ENCODE assay signal across 8 mouse cellular contexts in genomic region chr1:181230731-181231148, GRCm38 (mm10). TPM values are rescaled to one million over a fixed set of nuclear protein-coding genes. Genes with fewer than 3 reads are reported as not detected.
DNase-seq lines count a peak whose midpoint lies in the region; ATAC-seq and TF ChIP-seq lines count a peak whose summit lies in the region.

No protein-coding gene starts in this region.

- no peak overlapping the region for H3K27ac ChIP-seq in ES-Bruce4 (ENCODE audit: insufficient read depth, low read length)

- no peak for TF ChIP-seq POLR2A in ES-Bruce4 (IDR thresholded peaks at IDR 0.05; ENCODE audit: insufficient read depth, low read length)

- H3K9me3 ChIP-seq in ES-Bruce4 (replicated peaks; ENCODE audit: control insufficient read depth, insufficient read depth, low read length, poor library complexity, severe bottlenecking), result no peaks in the 10 kb centered on the region

- H3K9ac ChIP-seq in ES-Bruce4 (ENCODE audit: low read depth, poor library complexity, severe bottlenecking), result no peak overlapping the region

- no peaks in the 10 kb centered on the region for H3K36me3 ChIP-seq in ES-Bruce4 (ENCODE audit: control insufficient read depth, insufficient read depth, low read length, poor library complexity, severe bottlenecking)

- peak; percentile 63 for ATAC-seq in inflammation-experienced regulatory T-cells, adult 6 months

- DNase-seq in adrenal gland, adult (ENCODE audit: inconsistent age in 2 of 2, low spot score in 1 of 2), result peak; percentile 34 to 70
- DNase-seq in adrenal gland, postnatal 4 days (ENCODE audit: low spot score in 2 of 2), result no peak
- peak; percentile 73 for DNase-seq in lung, postnatal 36 days
- peak; percentile 27 for DNase-seq in yolk sac, embryonic 10.5 days (ENCODE audit: low spot score)
- DNase-seq in retina, postnatal 1 day, result no peak
- no peak for DNase-seq in ovary, postnatal 10 days (ENCODE audit: low spot score)

- no peaks in the 10 kb centered on the region for H3K27me3 ChIP-seq in ES-Bruce4 (ENCODE audit: control insufficient read depth, insufficient read depth, low read length, poor library complexity, severe bottlenecking)

- H3K4me1 ChIP-seq in ES-Bruce4 (ENCODE audit: control insufficient read depth, insufficient read depth, low read length), result peaks cover 4% of the 10 kb centered on the region

- peak overlapping the region; percentile 1; the same call in 1 of the 2 replicates for H3K4me3 ChIP-seq in ES-Bruce4 (ENCODE audit: low read depth, low read length)

- TF ChIP-seq CTCF in ES-Bruce4 (IDR thresholded peaks at IDR 0.05; ENCODE audit: low read depth, low read length), result no peak

- no peak for TF ChIP-seq EP300 in ES-Bruce4 (IDR thresholded peaks at IDR 0.05; ENCODE audit: insufficient read depth, low read depth, low read length)

RNA-seq across cellular contexts. Expression of gene Wdr26, which starts 18.9 kb away (rescaled TPM):
- 100 to 1,000 TPM; 162 to 186 TPM for total RNA-seq in adrenal gland, postnatal 4 days (2021)
- polyA plus RNA-seq in ES-Bruce4 (2011; ENCODE audit: insufficient read depth, insufficient read length, low read depth, missing spikeins), result 163 and 167 TPM in 2 replicates
- 10 to 100 TPM; 40.5 to 46.9 (median 43.1) TPM for polyA plus RNA-seq in inflammation-experienced regulatory T-cells, adult 6 months (2017; shearing (Covaris generic))

Comparison
In these comparisons a context has a peak if more than half of its experiments do, and no peak if none do; other contexts are left out.
1. DNase-seq: peak in adrenal gland, adult (2 of 2), lung, postnatal 36 days (single experiment) and yolk sac, embryonic 10.5 days (single experiment); none in adrenal gland, postnatal 4 days (0 of 2), retina, postnatal 1 day (single experiment) and ovary, postnatal 10 days (single experiment).